Mouse (Mus musculus) embryonic fibroblast, embryonic 13.5 days (primary cell): ENCODE measurements around the gene Smyd1.

ENCODE experiments used
- CTCF ChIP-seq: IDR thresholded peaks from 2 replicates; pipeline ENCODE4 v1.5.1; 2011; ENCODE audit warnings: mild to moderate bottlenecking, control low read depth, low read length, moderate library complexity, borderline replicate concordance; ENCODE audit not compliant: insufficient read depth
- POLR2A ChIP-seq: IDR thresholded peaks from 2 replicates; pipeline ENCODE4 v1.6.1; 2011; ENCODE audit warnings: low read depth, mild to moderate bottlenecking, control low read depth, low read length, moderate library complexity

DNA sequence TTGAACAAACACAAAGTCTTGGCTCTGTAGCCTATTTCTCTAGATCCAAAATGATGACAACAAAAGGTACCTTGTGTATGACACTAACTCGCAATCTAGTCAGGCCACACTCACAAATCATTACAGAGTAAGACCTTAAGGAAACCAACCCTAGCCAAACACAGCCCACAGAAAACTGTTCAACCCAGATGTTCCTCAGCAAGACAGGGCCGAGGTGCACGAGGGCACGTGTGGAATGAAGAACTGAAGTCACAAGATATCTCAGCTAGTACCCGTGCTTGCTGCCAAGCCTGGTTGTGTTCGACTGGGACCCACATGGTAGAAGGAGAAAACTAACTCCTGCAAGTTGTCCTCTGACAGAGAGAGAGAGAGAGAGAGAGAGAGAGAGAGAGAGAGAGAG is 7.8 kb upstream of the Smyd1 start:
- TF ChIP-seq POLR2A (no peak), CTCF (no peak)
